Mouse (Mus musculus): ENCODE data around the gene Kcnc2.

Kcnc2 gene

DNA sequence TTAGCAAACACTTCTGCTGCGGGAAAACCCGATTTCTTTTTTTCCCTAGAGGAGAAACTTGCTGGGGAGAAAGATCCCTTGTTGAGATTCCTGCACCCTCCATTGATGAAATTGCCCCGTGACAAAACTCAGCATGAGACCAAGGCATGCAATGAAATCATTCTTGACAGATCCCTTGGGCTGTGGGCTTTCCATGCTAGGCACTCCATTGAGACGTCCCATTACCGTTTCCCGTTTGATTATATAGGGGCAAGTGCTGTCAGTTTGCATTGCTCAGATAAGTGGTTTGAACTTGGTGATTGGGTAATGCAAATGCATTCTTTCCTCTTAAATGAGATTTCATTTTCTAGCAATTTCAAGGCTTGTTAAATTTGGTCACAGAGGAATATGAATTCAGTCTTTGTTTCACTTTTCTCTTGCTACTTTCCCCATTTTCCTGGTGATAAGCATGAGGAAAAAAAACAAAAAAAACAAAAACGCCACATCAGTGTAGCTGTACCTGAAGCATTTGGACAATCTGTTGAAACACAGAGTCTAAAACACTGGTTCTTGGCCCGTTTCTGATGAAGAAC is 123.6 kb downstream of the Kcnc2 start:
- no peak for DNase-seq (ENCODE audit: low spot score in 2 of 2)

DNA sequence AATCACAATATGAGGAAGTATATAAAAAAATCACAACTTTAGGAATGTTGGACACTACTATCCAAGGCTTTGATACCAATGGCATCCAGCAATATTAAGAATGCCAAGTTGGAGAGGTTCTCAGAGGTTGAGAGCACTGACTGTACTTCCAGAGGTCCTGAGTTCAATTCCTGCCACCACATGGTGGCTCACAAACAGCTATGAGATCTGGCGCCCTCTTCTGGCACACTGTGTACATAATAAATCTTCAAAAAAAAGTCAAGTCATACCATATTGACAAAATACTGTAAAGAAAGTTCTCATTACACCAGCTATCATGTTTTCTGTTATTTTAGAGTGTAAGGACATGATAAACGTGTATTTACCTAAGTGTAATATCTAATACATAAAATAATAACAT is 126.3 kb downstream of the Kcnc2 start:
- no peak for DNase-seq (ENCODE audit: low spot score in 2 of 2)

DNA sequence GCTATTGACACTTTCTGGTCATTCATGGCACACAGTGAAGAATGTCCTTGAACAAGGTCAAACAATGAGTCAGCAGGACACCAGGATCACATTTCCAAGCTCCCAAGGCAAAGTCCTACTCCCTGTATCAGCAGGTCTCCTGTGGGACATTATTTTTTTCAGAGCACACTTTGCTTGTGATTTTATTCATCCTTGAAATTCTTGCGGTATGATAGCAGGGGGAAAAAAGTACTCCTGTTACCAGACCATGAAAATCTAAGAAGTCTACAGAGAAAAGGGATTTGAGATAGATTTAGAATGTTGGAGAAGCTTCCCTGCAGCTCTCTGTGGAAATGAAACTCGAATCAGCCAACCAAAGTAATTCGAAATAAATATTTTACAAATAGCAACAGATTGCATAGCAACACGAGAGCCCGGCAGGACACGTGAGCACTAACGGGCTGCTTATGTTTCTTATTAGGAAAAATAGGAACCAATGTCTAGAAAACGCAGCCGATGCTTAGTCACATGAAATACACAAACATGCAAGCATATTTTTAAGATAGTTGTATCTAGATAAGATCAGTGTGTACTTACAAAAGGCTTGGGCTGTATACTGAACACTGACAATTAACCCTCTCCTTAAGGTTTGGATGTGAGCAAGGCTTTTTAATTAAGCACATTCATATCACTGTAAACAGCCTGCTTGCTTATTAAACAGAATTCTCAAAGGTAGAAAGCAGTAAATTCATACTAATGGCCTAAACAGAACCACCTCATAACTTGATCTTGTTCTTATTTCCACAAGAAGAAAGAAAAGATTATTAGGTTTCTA is 129.9 kb downstream of the Kcnc2 start:
- DNase-seq (ENCODE audit: low spot score in 2 of 2): no peak

DNA sequence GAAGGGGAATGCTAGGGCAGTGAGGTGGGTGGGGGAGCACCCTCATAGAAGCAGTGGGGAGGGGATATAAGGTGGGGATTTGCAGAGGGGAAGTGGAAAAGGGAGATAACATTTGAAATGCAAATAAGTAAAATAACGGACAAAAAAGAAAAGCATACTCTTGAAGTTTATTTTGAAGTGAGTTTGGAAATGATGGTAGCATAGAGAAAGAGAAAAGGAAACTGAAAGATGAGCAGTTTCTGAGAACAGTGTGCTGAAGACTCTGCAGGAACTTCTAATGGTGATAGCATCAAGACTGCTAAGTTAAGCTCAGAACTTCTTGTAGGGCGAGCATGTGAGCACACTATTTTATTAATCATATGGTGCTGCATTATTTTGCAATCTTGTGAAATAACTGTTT is 138.6 kb downstream of the Kcnc2 start:
- DNase-seq (ENCODE audit: low spot score in 2 of 2): no peak

DNA sequence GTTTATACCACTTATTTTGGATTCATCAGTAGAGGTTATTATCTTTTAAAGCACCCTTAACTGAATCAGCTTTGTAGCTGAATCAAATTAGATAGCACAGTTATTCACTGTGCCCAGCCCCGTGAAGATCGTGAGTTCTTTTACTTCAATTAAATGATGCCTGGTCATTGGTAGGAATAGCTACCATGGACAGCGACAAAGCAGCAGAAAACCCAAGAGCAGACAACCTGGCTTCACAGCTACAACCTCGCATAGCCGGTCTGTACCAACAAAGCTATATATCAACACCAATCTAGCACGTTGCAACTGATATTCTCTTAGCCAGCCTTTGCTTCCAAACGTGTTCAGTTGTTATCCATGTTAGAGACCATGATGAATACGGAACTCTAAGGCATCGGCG is 152.4 kb downstream of the Kcnc2 start:
- DNase-seq (ENCODE audit: low spot score in 2 of 2): no peak

DNA sequence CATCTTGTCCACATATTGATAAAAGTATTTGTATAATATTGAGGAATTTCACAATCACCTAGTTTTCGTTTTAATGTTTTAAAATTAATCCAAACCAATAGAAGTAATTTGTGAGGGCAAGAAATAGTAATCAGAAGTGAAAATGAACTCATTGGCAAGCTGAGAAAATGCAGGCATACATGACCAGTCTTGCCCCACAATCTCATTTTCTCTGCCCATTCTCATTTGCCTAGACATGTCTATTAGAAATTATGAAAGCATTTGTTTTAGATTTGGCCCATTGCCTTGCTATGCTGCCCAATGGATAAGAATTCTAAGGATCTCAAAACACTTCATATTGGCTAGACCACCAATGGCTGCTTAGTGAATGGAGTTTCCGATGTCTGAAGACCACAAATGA is 166.0 kb downstream of the Kcnc2 start:
- DNase-seq (ENCODE audit: low spot score in 2 of 2): no peak

DNA sequence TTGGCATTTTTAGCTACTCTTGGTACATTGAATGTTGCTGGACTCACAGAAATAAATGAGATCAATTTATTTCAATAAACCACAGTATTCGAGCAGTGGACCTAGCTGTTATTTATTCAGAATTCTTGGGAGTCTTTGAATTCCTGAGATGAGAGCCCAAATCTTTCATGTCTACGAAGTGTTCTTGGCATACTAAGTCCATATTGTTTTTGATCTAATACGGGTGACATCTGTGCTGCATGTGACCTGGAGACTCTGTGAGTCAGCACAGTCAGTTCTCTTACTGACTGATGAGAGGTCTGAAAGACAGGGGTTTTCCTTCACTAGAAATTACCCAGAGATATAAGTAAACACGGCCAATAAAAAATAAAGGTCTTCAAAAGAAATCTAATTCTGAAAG is 173.7 kb downstream of the Kcnc2 start:
- DNase-seq (ENCODE audit: low spot score in 2 of 2): no peak

DNA sequence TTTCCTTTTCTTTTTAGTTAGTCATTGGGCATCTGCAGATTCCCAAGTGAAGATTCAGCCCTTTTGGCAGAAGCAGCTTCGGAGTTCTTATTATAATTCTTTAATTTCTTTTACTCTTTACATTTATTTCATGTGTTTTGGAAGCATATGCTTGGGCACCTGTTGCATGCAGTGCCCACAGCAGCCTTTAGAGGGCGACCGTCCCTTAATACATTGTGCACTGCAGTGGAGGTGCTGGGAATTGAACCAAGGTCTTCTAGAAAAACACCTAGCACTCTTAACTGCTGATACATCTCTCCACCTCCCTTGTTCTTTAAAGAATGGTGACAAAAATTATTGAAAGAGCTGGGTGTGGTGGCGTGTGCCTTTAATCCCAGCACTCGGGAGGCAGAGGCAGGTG is 180.0 kb downstream of the Kcnc2 start:
- DNase-seq (ENCODE audit: low spot score in 2 of 2): no peak

DNA sequence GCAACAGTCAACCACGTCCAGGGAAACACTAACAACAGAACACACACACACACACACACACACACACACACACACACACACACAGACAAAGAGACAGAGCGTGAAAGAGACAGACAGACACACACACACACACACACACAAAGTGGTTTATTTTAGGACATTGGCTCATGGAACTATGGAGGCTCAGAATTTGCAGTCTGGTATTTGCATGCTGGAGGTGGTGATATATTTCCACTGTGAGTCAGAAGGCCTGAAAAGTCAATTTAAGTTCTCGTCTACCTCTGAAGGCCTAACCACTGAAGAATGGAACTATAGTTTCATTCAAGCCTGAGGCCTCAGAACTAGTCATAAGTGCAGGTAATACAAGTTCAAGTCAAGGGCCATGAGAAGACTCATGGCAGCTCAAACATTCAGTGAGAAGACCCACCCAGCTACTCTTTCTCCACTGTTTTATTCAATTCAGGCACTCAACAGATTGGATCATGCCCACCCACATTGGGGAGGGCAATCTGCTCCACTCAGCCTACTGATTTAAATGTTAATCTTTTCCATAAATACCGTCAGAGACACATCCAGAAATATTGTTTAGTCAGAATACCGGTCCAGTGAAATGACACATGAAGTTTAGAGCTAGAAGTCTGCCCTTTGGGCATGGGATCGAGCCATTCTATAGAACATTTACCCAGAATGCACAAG is 197.9 kb downstream of the Kcnc2 start:
- DNase-seq (ENCODE audit: low spot score in 2 of 2): peak in 1 of 2 experiments; percentile 12

DNA sequence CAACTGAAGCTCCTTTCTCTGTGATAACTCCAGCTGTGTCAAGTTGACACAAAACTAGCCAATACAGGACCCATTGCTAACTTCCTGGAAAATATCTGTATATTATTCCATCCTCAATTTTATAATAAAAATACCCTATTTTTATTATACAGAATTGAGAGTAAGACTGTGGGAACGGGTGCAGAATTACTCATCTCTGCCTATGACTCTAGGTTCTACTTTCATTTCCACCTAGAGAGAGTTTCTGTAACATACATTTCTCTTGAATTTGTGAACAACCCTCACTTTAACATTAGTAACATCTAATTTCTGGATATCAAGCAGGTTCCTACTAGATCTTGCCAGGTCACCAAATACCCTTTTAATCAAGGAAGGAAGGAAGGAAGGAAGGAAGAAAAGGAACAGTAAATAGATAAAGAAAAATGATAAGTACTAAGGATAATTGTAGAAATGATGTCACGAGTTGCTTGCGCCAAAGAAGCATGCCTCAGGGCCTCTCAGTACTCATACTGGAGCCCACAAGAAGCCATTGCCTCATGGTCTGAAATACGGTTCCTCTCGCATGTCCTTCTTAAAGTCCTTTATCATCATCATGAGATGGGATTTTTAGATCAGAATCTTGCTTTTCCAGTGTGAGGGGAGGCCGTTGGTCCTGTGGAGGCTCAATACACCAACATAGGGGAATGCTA is 203.3 kb downstream of the Kcnc2 start:
- no peak for DNase-seq (ENCODE audit: low spot score in 2 of 2)

DNA sequence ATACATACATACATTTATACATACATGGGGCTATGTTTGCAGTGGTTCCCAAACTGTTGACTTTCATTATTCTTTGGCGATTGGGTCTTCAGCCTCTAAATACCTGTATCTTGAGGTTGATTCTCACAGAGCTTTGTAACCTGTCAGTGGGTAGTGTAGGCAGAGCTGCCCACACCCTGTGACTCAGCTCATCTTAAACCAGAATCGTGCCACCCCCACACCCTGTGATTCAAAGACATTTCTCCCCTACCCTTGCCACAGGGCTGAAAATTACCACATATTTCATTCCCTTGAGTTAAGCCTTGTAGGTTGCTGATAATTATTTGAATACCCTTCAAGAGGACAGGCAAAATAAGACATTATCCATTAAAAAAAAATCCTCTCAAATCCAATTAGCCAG is 210.5 kb downstream of the Kcnc2 start:
- DNase-seq (ENCODE audit: low spot score in 2 of 2): no peak

DNA sequence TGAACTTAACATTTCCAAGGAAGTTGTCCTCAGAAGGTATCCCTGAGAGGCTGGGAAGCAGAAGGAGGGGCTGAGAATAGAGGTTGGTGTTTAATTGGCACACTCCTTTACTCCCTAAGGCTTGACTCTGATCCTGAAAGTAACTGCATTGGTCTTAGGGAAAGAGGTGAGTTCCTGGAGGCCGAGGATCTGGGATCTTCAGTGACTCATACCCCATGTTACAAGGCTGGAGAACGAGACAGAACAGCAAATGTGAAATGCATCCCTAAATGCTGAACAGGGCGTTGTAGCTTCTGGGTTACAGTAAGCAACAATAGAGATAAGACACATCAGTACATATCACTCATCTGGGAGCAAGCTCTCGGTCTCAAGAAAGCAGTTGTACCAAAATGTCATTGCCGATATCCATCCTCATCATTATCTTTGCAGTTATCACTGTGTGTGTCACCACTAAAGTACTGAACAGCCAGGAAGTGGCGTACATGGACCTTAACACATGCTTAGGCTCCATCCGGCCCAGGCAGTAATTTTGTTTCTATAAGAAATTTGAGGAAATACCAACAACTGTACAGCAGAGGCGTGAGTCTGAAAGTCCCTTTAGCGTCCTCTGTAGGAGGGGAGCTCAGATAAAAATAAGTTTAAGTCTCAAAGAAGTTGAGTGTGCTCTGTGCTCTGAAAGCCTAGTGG is 211.1 kb downstream of the Kcnc2 start:
- no peak for DNase-seq (ENCODE audit: low spot score in 2 of 2)

DNA sequence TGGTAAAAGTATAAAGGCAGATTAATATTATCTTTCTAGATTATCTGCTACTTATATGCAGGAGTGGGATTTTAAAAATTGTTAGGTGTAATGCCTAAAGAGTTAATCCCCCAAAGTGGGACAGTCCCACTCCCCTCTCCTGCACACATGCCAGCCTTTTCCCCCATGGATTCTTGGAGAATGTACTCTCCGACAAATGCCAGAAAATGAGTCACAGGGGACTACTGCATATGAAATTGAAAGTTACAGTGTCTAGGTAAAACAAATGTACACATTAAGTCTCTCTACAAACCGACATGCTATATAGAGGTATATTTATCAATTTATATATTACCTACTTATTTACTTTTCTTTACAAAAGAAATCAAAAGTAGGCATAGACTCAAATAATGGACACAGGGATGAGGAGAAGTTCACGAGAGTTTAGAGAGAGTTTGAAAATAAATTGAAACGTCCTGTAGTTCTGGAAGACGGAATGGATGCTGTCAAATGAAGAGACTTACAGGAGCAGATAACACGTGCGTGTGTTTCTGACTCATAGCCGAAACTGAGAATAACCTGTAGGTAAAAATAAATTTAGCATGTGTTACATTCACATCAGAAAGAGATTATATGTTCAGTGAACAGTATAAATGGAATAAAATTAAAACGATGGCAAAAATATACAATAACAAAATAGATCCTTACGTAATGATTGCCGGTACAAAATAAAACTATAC is 213.6 kb downstream of the Kcnc2 start:
- DNase-seq (ENCODE audit: low spot score in 2 of 2): no peak

DNA sequence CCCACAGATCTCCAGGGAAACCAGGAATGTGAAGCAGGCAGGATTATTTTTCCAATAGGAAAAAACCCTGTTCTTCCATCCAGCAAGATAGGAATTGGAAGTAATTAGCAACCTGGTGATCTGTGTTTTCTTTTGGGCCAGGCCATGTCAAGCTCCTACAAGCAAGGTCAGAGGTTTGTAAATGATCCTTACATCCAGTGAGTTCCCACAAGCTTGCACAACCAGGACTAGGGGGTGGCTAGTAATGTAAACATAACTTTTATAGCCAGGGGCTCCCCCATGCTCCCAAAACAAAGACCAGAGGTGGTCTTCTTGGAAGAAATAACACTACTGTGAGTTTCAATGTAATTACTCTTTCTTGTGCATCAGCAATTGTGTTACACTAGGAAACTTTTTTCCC is 214.9 kb downstream of the Kcnc2 start:
- no peak for DNase-seq (ENCODE audit: low spot score in 2 of 2)

DNA sequence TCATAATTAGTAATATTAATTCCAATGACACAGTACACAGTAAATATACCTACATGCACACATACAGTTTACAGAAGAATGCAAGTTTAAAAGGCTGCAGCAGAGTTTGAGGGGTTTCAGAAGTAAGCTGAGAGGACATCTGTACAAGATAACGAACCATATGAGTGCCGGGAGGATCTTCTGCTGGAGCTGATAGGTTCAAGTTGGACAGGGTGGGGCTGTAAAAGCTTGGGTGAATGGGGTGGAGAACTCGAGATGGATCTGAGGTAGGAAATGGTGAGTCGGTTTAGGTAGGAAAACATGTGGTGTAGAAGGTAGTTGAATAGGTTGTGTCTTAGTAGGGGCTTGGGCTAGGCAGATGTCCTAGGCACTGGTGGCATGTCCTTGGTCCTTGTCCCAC is 217.8 kb downstream of the Kcnc2 start:
- no peak for DNase-seq (ENCODE audit: low spot score in 2 of 2)
